Mouse (Mus musculus) central nervous system, embryonic 11.5 days (tissue): ENCODE data around the gene Otop3. TPM values are rescaled to one million over a fixed set of nuclear protein-coding genes. Genes with fewer than 3 reads are reported as not detected.

Experiments used
- polyA plus RNA-seq: library from polyadenylated mRNA; depleted of rRNA; stranded (reverse); fragments of >200 nt; gene quantifications from 2 replicates; pipeline ENCODE4 v1.2.3, GENCODE M21; 2012; rRNA removed

The Otop3 gene
- 0.13 and 0.15 TPM in 2 replicates for polyA plus RNA-seq

DNA sequence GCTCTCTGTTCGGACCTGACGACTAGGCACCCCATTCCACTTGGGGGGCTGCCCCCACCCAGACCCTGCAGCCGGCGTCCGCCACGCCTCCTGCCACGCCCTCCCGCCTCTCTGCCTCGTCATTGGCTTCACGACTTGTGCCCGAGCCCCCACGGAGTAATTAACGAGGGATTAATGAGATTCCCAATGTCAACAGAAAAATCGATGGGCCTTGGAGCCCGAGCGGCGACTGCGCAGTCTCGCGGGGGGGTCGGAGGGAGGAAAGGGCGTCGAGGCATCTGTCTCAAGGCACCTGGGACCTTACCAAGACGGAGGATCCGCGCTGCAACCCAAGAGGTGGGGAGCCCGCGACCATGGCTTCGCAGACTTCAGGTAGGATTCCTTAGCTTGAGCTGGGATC, at the start of gene Otop3:
Otop3 (plus strand) TSS at position 201 of the 400 bp plus-strand sequence.

DNA sequence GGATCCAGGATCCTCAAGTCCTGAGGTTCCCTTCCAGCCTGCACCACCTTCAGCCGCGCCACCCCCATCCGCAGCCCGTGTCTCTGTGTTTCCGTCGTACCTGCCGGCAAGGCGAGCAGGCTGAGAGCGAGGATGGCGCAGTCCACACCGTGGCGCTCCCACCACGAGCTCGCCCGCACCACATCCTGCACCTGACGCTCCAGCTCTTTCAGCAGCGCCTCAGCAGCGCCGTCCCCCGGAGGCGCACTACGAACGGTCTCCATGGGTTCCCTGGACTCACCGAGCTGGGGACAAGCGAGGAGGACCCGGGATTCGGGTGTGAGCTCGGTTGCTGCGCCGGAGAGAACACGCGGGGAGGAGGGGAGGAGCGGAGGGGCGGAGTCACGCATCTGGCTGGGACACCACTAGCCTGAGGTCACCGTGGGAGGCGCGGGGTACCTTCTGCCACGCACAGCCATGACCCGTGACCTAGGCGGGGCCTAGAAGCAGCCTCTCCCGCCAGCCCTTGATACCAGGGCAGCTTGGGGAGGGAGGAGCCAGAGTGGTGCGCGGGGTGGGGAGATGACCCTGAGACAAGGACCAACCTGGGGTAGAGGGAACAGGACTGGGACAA, 37.2 kb upstream of the Otop3 start, which contains the start of gene Fads6:
Fads6 (minus strand) TSS at position 450 of the 613 bp plus-strand sequence.

DNA sequence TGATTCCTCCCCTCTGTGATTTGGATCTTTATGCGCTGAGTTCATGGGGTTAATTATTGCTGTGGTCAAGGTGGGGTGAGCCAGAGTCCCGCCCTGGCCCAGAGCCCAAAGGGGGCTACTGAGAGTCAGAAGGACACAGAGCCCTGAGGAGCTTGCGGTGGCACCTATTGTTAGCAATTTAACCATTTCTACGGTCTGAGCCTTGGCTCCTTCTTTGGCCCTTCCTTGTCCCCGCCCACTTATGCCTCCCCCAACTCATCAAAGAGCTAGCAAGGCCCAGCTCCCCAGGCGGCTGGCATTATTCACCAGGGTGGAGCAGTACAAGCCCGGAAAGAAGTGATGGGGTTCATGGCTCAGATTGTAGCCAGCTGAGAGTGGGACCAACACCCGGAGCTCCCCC, 27.7 kb upstream of the Otop3 start, which contains the start of gene Otop2:
Otop2 (plus strand) TSS at position 301 of the 400 bp plus-strand sequence.

DNA sequence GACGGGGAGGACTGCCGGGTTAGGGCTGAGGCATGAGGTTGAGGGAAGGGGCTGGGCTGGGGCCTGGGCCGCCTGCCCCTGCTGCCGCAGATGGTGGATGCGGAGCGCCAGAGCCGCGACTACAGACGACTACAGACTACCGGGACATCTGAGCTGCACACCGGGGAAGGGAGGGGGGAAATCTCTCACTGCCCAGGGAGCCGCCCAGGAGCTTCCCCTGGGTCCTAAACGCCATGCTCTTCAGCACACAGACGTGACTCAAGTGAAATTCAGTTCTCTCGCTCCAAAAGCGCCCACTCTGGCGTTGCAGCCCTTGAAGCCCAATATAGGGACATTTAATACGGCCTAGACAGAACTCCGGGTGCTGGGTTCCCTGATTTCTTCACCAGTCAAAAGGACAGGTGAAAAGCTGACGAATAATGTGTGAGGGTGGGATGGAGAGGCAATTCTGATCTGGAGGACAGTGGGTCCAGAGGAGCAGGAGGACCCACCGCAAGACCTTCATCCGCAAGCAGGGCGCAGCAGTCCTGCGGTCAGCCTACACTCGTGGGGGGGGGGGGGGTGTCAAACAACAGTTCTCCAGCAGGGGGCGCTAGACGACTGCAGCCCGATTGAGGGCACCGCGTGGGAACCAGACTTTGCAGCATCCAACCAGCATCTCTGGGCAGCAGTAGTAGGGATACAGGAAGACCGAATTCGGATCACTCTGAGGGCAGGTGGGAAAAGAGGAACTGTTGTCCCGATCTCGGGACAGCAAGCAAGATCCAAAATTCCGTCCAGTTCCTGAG, 12.4 kb upstream of the Otop3 start, which contains the start of gene Ush1g:
Ush1g (minus strand) TSS at position 136 of the 788 bp plus-strand sequence.

DNA sequence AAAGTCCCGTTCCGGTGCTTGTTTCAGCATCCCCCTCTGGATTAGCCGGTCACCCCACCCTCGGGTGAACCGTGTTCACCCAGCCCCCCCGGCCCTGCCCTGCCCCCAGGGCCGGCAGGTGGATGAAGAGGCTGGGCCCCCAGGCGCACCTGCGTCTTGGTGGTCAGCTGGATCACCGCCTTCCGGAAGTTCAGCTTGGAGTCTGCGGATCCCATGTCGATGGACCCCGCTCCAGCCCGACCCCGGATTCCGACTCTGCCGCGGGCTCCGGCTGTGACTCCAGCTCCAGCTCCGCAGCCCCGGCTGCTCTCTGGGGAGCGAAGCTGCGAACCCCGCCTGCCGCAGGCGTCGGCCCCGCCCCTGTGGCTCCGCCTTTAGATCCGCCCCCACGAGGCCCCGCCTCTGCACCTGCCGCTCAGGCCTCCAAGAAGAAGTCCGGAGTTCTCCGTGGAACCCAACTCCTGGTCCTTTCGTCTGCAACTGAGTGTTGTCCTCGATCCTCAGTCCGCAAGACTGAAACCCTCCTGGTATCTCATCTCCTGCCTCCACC, 32.9 kb downstream of the Otop3 start, which contains the start of gene Hid1:
Hid1 (minus strand) TSS at position 362 of the 550 bp plus-strand sequence.

DNA sequence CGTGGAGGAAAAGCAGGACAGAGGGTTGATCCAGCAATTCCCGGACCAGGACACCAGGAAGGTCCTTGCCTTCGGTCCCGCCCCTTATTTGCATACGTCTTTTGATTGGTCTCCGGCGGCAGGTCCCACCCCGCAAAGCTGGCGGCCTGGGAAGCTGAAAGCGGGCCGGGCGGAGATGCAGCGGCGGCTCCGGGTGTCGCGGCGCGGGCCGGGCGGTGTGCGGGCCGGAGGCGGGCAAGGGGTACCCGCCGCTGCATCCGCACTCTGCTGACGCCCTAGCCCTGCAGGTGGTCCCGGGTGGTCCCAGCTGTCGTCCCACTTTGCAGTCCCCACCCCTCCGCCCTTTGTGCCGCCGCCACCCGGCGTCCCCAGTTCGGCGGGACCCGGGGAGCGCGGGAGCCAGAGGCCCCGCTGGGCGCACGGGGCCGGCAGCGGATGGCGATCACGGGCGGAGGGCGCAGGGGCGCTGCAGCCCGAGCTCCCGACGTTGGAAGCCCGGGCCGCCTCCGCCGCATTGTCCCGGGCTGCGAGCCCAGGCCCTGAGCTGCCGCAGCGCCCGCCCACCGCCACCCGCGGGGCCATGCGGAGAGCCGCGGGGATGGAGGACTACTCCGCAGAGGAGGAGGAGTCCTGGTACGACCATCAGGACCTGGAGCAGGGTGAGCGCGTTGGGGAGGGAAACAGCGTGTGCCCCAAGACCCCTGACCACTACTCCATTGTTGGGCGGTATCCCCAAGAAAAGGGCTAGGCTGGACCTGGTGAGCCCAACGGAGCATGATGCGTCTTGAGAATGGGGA, 47.4 kb downstream of the Otop3 start, which contains the start of gene Cdr2l:
Cdr2l (plus strand) TSS at position 174 of the 797 bp plus-strand sequence.

Other genes starting within 250 kb of the Otop3 start
- 1.4 and 2.0 TPM in 2 replicates for gene Rab37, start 243.3 kb upstream of the Otop3 start, polyA plus RNA-seq
- gene Cd300lf, start 200.7 kb upstream of the Otop3 start, polyA plus RNA-seq, result 0.20 and 0.29 TPM in 2 replicates
- gene Slc9a3r1, start 171.4 kb upstream of the Otop3 start, polyA plus RNA-seq, result 28.0 and 39.8 TPM in 2 replicates
- gene Tmem104, start 147.2 kb upstream of the Otop3 start, polyA plus RNA-seq, result 3.5 and 5.0 TPM in 2 replicates
- gene Nat9, start 146.9 kb upstream of the Otop3 start, polyA plus RNA-seq, result 20.7 and 23.2 TPM in 2 replicates
- gene Grin2c, start 67.5 kb upstream of the Otop3 start, polyA plus RNA-seq, result 1.1 and 1.7 TPM in 2 replicates
- gene Fdxr, start 57.7 kb upstream of the Otop3 start, polyA plus RNA-seq, result 15.7 and 16.2 TPM in 2 replicates
- gene Fads6, start 37.1 kb upstream of the Otop3 start, polyA plus RNA-seq, result 1.1 and 1.2 TPM in 2 replicates
- 0.06 and 0.19 TPM in 2 replicates for gene Otop2, start 27.6 kb upstream of the Otop3 start, polyA plus RNA-seq
- gene Ush1g, start 12.7 kb upstream of the Otop3 start, polyA plus RNA-seq, result 0.01 and 0.02 TPM in 2 replicates
- 14.4 and 17.7 TPM in 2 replicates for gene Hid1, start 33.0 kb downstream of the Otop3 start, polyA plus RNA-seq
- 29.3 and 33.6 TPM in 2 replicates for gene Cdr2l, start 47.2 kb downstream of the Otop3 start, polyA plus RNA-seq
- 139 and 210 TPM in 2 replicates for gene Mrpl58, start 69.0 kb downstream of the Otop3 start, polyA plus RNA-seq
- gene Atp5h, start 85.2 kb downstream of the Otop3 start, polyA plus RNA-seq, result 593 and 879 TPM in 2 replicates
- 40.2 and 48.1 TPM in 2 replicates for gene Kctd2, start 85.4 kb downstream of the Otop3 start, polyA plus RNA-seq
- gene Trim80, start 105.8 kb downstream of the Otop3 start, polyA plus RNA-seq, result 0.10 TPM in 2 replicates
- 0.04 TPM in 1 of 2 replicates, not detected in the other for gene Slc16a5, start 127.7 kb downstream of the Otop3 start, polyA plus RNA-seq
- 5.2 and 5.9 TPM in 2 replicates for gene Armc7, start 140.9 kb downstream of the Otop3 start, polyA plus RNA-seq
- gene Nt5c, start 157.1 kb downstream of the Otop3 start, polyA plus RNA-seq, result 50.7 and 84.0 TPM in 2 replicates
- gene Jpt1, start 179.7 kb downstream of the Otop3 start, polyA plus RNA-seq, result 491 and 541 TPM in 2 replicates
- gene Sumo2, start 201.5 kb downstream of the Otop3 start, polyA plus RNA-seq, result 729 and 931 TPM in 2 replicates
- 177 and 260 TPM in 2 replicates for gene Nup85, start 229.7 kb downstream of the Otop3 start, polyA plus RNA-seq